Mouse (Mus musculus) neural tube, embryonic 11.5 days (tissue): ENCODE measurements around the gene Rgs17. TPM values are rescaled to one million over a fixed set of nuclear protein-coding genes. Genes with fewer than 3 reads are reported as not detected.

Source experiments
- ATAC-seq: fragments of 200-750 bp; cut with Nextera tagmentation; 2 replicates; pipeline ENCODE4 v1.8.0; 2017; ENCODE audit warnings: moderate number of reproducible peaks, mild to moderate bottlenecking, moderate TSS enrichment, moderate library complexity; ENCODE audit not compliant: insufficient read depth, low FRiP score, low TSS enrichment
- DNase-seq: peaks from one replicate; pipeline ENCODE4 v3.0.0-alpha.2; 2015; ENCODE audit warnings: low spot score
- H3K27ac ChIP-seq: fragments of 300-500 bp; sonication (generic); 2 replicates; pipeline ENCODE4 v1.5.1; 2014; ENCODE audit warnings: low read depth, mild to moderate bottlenecking, low read length
- H3K27me3 ChIP-seq: fragments of 300-500 bp; sonication (generic); 2 replicates; pipeline ENCODE4 v1.6.1; 2014; ENCODE audit warnings: mild to moderate bottlenecking, low read length, mixed read lengths; ENCODE audit not compliant: control insufficient read depth, insufficient read depth
- H3K36me3 ChIP-seq: fragments of 300-500 bp; sonication (generic); 2 replicates; pipeline ENCODE4 v1.6.1; 2014; ENCODE audit warnings: mild to moderate bottlenecking, low read length, moderate library complexity, mixed read lengths; ENCODE audit not compliant: control insufficient read depth, insufficient read depth
- H3K4me1 ChIP-seq: fragments of 300-500 bp; sonication (generic); 2 replicates; pipeline ENCODE4 v1.6.1; 2014; ENCODE audit warnings: low read length, mixed read lengths; ENCODE audit not compliant: control insufficient read depth, insufficient read depth
- H3K4me2 ChIP-seq: fragments of 300-500 bp; sonication (generic); 2 replicates; pipeline ENCODE4 v1.6.1; 2014; ENCODE audit warnings: low read depth, mild to moderate bottlenecking, moderate library complexity
- H3K4me3 ChIP-seq: fragments of 300-500 bp; sonication (generic); 2 replicates; pipeline ENCODE4 v1.5.1; 2014; ENCODE audit warnings: low read depth, low read length
- H3K9ac ChIP-seq: fragments of 300-500 bp; sonication (generic); 2 replicates; pipeline ENCODE4 v1.6.1; 2014; ENCODE audit warnings: mild to moderate bottlenecking, low read length
- H3K9me3 ChIP-seq: fragments of 300-500 bp; sonication (generic); 2 replicates; pipeline ENCODE4 v1.6.1; 2016; ENCODE audit warnings: low read length; ENCODE audit not compliant: control insufficient read depth
- WGBS: fragments of 180-500 bp; shearing (Covaris S2); extraction: QIAGEN DNeasy Blood & Tissue Kit; methylation state at CpG from one replicate; pipeline ENCODE4 v1.1.7; 2014; 5-methylcytosine and 5-hydroxymethylcytosine counted together
- polyA plus RNA-seq: library from polyadenylated mRNA; unstranded; fragments of >200 nt; fragmentation: Nextera tagmentation; extraction: Ambion mirVana; gene quantifications from 2 replicates; pipeline ENCODE4 v1.2.1, GENCODE M21; 2014

The Rgs17 gene
- polyA plus RNA-seq, 1 experiment from 2014 or later: 3.1 TPM

DNA sequence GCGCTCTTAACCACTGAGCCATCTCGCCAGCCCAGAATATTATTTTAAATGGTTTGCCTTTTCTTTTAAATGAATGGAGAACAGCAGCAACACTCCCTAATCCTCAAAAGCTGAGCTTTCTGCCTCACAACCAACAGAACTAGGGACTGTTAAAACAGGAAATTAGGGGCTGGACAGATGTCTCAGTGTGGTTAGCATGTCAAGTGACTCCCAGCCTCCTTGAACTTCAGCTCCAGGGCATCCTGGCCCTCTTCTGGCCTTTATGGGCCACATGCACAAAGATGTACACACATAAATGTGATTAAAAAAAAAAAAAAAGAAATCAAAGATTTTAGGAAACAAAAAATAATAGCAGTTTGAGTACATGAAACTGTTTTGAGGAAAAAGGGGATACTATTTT lies 106.2 kb downstream of the Rgs17 start:
- no peaks in the 10 kb centered on the region for H3K4me1 ChIP-seq
- no peaks in the 10 kb centered on the region for H3K9me3 ChIP-seq
- 92% methylated on average over 2 of the region's 2 CpGs for WGBS
- H3K9ac ChIP-seq: no peak overlapping the region
- H3K4me3 ChIP-seq: no peak overlapping the region
- H3K36me3 ChIP-seq: peaks cover 19% of the 10 kb centered on the region
- DNase-seq (no peak), ATAC-seq (no peak)
- H3K27me3 ChIP-seq: no peaks in the 10 kb centered on the region
- H3K27ac ChIP-seq: no peak overlapping the region
- no peak overlapping the region for H3K4me2 ChIP-seq

DNA sequence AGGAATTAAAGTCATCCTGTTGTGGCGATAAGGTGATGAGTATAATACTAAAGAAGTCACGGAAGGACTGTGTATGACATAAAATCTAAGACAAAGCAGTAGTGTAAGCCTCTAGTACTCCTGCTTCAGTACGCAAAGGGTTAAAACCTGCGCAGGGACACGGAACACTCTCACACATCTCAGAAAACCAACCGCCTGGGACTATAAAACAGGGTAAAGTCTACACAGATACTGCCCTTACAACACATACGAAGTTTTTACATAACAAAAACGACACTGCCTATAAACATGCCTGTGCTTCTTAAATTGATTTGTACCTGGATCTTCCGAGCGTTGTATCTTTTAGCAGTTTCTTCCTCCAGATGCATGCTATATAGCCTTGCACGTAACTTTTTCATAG lies 108.5 kb downstream of the Rgs17 start:
- ATAC-seq (no peak), DNase-seq (no peak)
- no peak overlapping the region for H3K9ac ChIP-seq
- H3K4me3 ChIP-seq: no peak overlapping the region
- 92% methylated on average over 11 of the region's 11 CpGs for WGBS
- no peaks in the 10 kb centered on the region for H3K27me3 ChIP-seq
- no peaks in the 10 kb centered on the region for H3K4me1 ChIP-seq
- peaks cover 12% of the 10 kb centered on the region for H3K36me3 ChIP-seq
- no peaks in the 10 kb centered on the region for H3K9me3 ChIP-seq
- H3K27ac ChIP-seq: no peak overlapping the region
- H3K4me2 ChIP-seq: no peak overlapping the region

- Histone ChIP-seq H3K9ac (no peak overlapping the region), H3K4me3 (no peak overlapping the region), H3K36me3 (peaks cover 1% of the 10 kb centered on the region; the same call in 1 of the 2 replicates), H3K9me3 (no peaks in the 10 kb centered on the region), H3K27ac (no peak overlapping the region), H3K4me2 (no peak overlapping the region), H3K4me1 (peaks cover 5% of the 10 kb centered on the region), H3K27me3 (no peaks in the 10 kb centered on the region)
- DNase-seq (no peak), ATAC-seq (no peak)
- 89% methylated on average over 2 of the region's 2 CpGs for WGBS
These were observed 114.5 kb downstream of the Rgs17 start for GRCm38 (mm10) chr10:5807683-5808082.

DNA sequence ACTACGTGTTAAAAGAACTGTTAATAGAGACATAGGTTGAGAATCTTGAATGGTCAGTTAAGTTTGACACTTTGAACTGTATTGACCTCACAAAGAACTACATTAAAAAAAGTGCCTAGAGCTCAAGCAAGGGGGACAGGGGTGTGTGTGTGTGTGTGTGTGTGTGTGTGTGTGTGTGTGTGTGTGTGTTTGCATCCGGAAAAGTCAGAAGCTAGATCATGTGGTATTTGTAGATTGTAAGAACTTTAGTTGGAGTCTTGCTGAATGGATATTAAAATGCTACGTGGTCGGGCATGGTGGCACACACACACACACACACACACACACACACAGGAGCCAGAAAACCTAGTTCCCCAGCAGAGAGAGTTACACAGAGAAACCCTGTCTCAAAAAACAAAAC lies 115.2 kb downstream of the Rgs17 start:
- no peak for ATAC-seq
- no peak for DNase-seq
- no peak overlapping the region for H3K4me3 ChIP-seq
- H3K9me3 ChIP-seq: no peaks in the 10 kb centered on the region
- no peaks in the 10 kb centered on the region; the same call in 1 of the 2 replicates for H3K36me3 ChIP-seq
- no peak overlapping the region for H3K27ac ChIP-seq
- no peaks in the 10 kb centered on the region for H3K27me3 ChIP-seq
- WGBS: 88% methylated on average over 4 of the region's 4 CpGs
- H3K4me2 ChIP-seq: no peak overlapping the region
- H3K9ac ChIP-seq: no peak overlapping the region
- H3K4me1 ChIP-seq: peaks cover 7% of the 10 kb centered on the region

GRCm38 (mm10) chr10:5806416-5806815 lies 115.8 kb downstream of the Rgs17 start:
- no peak for ATAC-seq
- no peaks in the 10 kb centered on the region for H3K9me3 ChIP-seq
- H3K9ac ChIP-seq: 0 out of 2 replicates have a peak overlapping the region, but pooled peaks have one; percentile 37
- no peak overlapping the region for H3K27ac ChIP-seq
- peaks cover 7% of the 10 kb centered on the region for H3K4me1 ChIP-seq
- no peaks in the 10 kb centered on the region for H3K36me3 ChIP-seq
- H3K27me3 ChIP-seq: no peaks in the 10 kb centered on the region
- H3K4me2 ChIP-seq: peak overlapping the region; percentile 66
- DNase-seq: no peak
- WGBS: 24% methylated on average over 8 of the region's 8 CpGs
- peak overlapping the region; percentile 74 for H3K4me3 ChIP-seq

GRCm38 (mm10) chr10:5805731-5806307 lies 116.4 kb downstream of the Rgs17 start:
- ATAC-seq (peak; percentile 92), DNase-seq (peak; percentile 98)
- Histone ChIP-seq H3K4me1 (peaks cover 7% of the 10 kb centered on the region), H3K9ac (peak overlapping the region; percentile 67), H3K27ac (no peak overlapping the region; the same call in 1 of the 2 replicates), H3K4me2 (peak overlapping the region; percentile 66), H3K36me3 (no peaks in the 10 kb centered on the region), H3K4me3 (peak overlapping the region; percentile 74), H3K27me3 (no peaks in the 10 kb centered on the region), H3K9me3 (no peaks in the 10 kb centered on the region)
- WGBS: under 1% methylated on average over 43 of the region's 43 CpGs

DNA sequence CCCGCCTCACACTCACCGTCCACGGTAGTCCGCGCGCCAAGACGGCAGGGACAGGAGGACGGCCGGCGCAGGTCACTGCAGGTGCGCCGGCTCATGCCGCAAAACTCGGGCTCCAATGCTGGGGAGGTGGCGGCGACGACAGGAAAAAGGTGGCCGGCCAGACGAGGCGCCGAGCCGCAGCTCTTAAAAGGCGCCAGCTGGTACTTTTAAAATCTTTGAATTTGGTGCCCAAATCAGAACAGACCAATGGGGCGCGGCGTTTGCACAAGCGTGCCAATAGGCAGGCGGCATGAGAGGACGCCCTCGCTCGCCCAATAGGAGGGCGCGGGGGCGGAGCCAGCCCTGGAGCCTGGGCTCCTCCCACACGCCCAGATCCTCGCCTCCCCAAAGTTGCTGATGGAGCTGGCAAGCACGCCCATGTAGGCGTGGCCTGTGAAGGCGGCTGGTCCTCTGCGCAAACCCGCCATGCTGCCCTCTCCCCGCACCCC lies 116.9 kb downstream of the Rgs17 start, which contains the start of gene Fbxo5:
Gene Fbxo5 (minus strand): TSS at position 358 of the 488 bp plus-strand sequence.
- peak; percentile 97 for ATAC-seq
- Histone ChIP-seq H3K36me3 (no peaks in the 10 kb centered on the region), H3K4me1 (peaks cover 7% of the 10 kb centered on the region), H3K4me3 (peak within 1 kb of the TSS; percentile 74), H3K9me3 (no peaks in the 10 kb centered on the region), H3K9ac (peak within 1 kb of the TSS; percentile 77), H3K27ac (peak within 1 kb of the TSS; percentile 74), H3K27me3 (no peaks in the 10 kb centered on the region), H3K4me2 (peak within 1 kb of the TSS; percentile 66)
- DNase-seq: peak; percentile 99
- 0% methylated on average over 42 of the region's 42 CpGs for WGBS

- H3K4me3 ChIP-seq: peak overlapping the region; percentile 74
- peaks cover 7% of the 10 kb centered on the region for H3K4me1 ChIP-seq
- WGBS: 0% methylated on average over 24 of the region's 24 CpGs
- H3K4me2 ChIP-seq: peak overlapping the region; percentile 66
- no peaks in the 10 kb centered on the region for H3K36me3 ChIP-seq
- peak; percentile 56 for DNase-seq
- no peaks in the 10 kb centered on the region for H3K27me3 ChIP-seq
- peak overlapping the region; percentile 77 for H3K9ac ChIP-seq
- H3K9me3 ChIP-seq: no peaks in the 10 kb centered on the region
- H3K27ac ChIP-seq: peak overlapping the region; percentile 74
- ATAC-seq: peak; percentile 31
These were observed 117.5 kb downstream of the Rgs17 start for GRCm38 (mm10) chr10:5804691-5805156.

DNA sequence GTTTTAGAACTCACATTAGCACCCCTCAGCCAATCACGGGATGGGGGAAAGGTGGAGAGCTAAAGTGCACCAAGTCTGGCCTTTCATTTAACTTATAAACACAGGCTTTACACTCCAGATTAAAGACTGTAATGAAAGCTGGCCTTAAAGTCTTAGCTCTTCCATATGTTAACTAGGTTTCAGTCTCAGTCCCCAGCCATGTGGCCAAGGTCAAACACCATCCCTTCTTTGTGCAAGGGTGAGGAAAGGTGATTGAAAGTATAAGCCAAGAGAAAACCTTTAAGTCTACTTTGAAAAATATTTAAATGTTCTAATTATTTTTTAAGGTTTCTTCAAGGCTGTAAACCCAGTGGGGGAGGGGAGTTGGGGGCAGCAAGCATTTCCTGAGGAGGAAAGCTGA lies 118.5 kb downstream of the Rgs17 start:
- H3K36me3 ChIP-seq: no peaks in the 10 kb centered on the region
- no peaks in the 10 kb centered on the region for H3K9me3 ChIP-seq
- no peak for DNase-seq
- H3K9ac ChIP-seq: peak overlapping the region; percentile 31; the same call in 1 of the 2 replicates
- no peaks in the 10 kb centered on the region for H3K27me3 ChIP-seq
- peak overlapping the region; percentile 74 for H3K4me3 ChIP-seq
- ATAC-seq: no peak
- WGBS: 11% methylated on average over 1 of the region's 1 CpGs
- H3K4me2 ChIP-seq: peak overlapping the region; percentile 35
- H3K4me1 ChIP-seq: peaks cover 7% of the 10 kb centered on the region
- no peak overlapping the region for H3K27ac ChIP-seq
